Mouse (Mus musculus) midbrain, embryonic 14.5 days (tissue): ENCODE results near the gene Gabbr2. TPM values are rescaled to one million over a fixed set of nuclear protein-coding genes. Genes with fewer than 3 reads are reported as not detected.

Experiments
- ATAC-seq: fragments of 200-750 bp; cut with Nextera tagmentation; 2 replicates; pipeline ENCODE4 v1.8.0; 2017; ENCODE audit warnings: moderate number of reproducible peaks, moderate library complexity; ENCODE audit not compliant: low FRiP score, low TSS enrichment
- DNase-seq: peaks from one replicate; pipeline ENCODE4 v3.0.0-alpha.2; 2015
- H3K27ac ChIP-seq: fragments of 300-500 bp; sonication (generic); replicated peaks from 2 replicates; pipeline ENCODE4 v1.5.1; 2014; ENCODE audit warnings: mild to moderate bottlenecking, low read depth, low read length, moderate library complexity
- H3K27me3 ChIP-seq: fragments of 300-500 bp; sonication (generic); 2 replicates; pipeline ENCODE4 v1.6.1; 2014; ENCODE audit warnings: low read length, control low read depth, mixed read lengths; ENCODE audit not compliant: control insufficient read depth, insufficient read depth
- H3K36me3 ChIP-seq: fragments of 300-500 bp; sonication (generic); 2 replicates; pipeline ENCODE4 v1.6.1; 2014; ENCODE audit warnings: low read length, control low read depth; ENCODE audit not compliant: control insufficient read depth, insufficient read depth
- H3K4me1 ChIP-seq: fragments of 300-500 bp; sonication (generic); 2 replicates; pipeline ENCODE4 v1.6.1; 2014; ENCODE audit warnings: mild to moderate bottlenecking, antibody characterized with exemption, low read length, control low read depth; ENCODE audit not compliant: control insufficient read depth, insufficient read depth
- H3K4me2 ChIP-seq: fragments of 300-500 bp; sonication (generic); 2 replicates; pipeline ENCODE4 v1.6.1; 2014; ENCODE audit warnings: mild to moderate bottlenecking, low read length, moderate library complexity
- H3K4me3 ChIP-seq: fragments of 300-500 bp; sonication (generic); replicated peaks from 2 replicates; pipeline ENCODE4 v1.5.1; 2014; ENCODE audit warnings: low read depth, low read length
- H3K9ac ChIP-seq: fragments of 300-500 bp; sonication (generic); replicated peaks from 2 replicates; pipeline ENCODE4 v1.6.1; 2014; ENCODE audit warnings: mild to moderate bottlenecking, low read length, moderate library complexity
- H3K9me3 ChIP-seq: fragments of 300-500 bp; sonication (generic); 2 replicates; pipeline ENCODE4 v1.6.1; 2016; ENCODE audit warnings: low read length, control low read depth, mixed read lengths; ENCODE audit not compliant: control insufficient read depth
- WGBS: fragments of 180-500 bp; shearing (Covaris S2); extraction: QIAGEN DNeasy Blood & Tissue Kit; methylation state at CpG from one replicate; pipeline ENCODE4 v1.1.7; 2014; 5-methylcytosine and 5-hydroxymethylcytosine counted together
- polyA plus RNA-seq: library from polyadenylated mRNA; unstranded; fragments of >200 nt; fragmentation: Nextera tagmentation; extraction: Ambion mirVana; gene quantifications from 2 replicates; pipeline ENCODE4 v1.2.1, GENCODE M21; 2014

Gabbr2 gene
- polyA plus RNA-seq, 1 experiment from 2014 or later, result 8.6 TPM

DNA sequence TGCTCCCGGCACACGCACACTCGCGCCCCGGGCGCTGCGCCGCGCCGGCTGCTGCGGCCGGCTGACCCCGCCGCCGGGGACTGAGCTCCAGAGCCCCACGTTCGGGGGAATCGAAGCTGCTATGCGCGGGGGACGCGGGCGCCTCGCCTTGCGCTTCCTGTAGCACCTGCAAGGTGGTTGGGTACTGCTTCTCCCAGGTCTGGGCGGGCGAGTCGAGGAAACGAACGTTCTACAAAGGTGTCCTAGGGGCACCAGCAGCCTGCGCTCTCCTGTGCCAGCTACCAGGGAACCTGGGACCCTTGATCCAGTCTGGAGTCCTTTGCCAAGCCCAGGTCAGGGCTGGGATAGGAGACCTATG, 265 bp upstream of the Gabbr2 start:
- peaks cover 30% of the 10 kb centered on the region for H3K27me3 ChIP-seq
- under 1% methylated on average over 31 of the region's 31 CpGs for WGBS
- H3K9me3 ChIP-seq, result no peaks in the 10 kb centered on the region
- H3K4me3 ChIP-seq, result peak overlapping the region; percentile 64
- H3K4me1 ChIP-seq, result peaks cover 11% of the 10 kb centered on the region; the same call in 1 of the 2 replicates
- H3K9ac ChIP-seq, result peak overlapping the region; percentile 84
- DNase-seq, result no peak
- H3K36me3 ChIP-seq, result no peaks in the 10 kb centered on the region
- peak overlapping the region; percentile 86 for H3K4me2 ChIP-seq
- no peak for ATAC-seq
- H3K27ac ChIP-seq, result peak overlapping the region; percentile 90

DNA sequence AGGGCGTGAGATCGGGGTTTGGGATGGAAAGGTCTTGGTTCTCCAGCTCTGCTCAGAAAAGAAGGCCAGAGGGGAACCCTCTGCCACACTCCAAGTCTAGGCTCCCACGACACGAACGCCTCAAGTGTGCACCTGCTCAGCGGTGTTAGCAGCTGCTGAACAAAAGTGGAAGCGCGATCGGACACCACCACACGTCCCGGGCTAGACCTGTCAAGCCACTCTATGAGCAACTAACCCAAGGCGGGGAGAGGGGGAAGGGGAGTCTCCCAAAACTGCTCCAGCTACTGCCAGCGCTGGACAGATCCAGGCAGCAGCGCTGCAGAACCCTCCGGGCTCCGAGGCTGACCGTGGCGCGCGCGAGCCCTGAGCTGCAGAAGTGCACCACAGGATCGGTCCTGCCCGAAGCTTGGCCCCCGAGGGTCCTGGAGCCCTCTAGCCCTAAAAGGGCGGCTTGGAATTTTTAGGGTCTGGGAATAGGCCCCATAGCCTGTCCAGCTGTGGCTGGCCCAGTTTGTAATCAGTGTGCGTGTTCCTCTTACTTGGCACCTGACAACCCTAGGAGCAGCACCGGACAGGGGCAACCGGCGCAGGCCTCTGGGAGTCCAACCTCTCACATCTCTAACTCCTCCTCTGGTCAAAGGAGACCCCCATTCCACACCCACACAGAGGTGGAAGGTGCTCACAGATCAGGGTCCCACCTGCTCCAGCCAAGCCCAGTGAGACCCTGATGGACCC, 1.2 kb downstream of the Gabbr2 start:
- Histone ChIP-seq H3K27ac (peak overlapping the region; percentile 90), H3K4me3 (peak overlapping the region; percentile 64), H3K27me3 (peaks cover 30% of the 10 kb centered on the region), H3K36me3 (no peaks in the 10 kb centered on the region), H3K9ac (peak overlapping the region; percentile 84), H3K9me3 (no peaks in the 10 kb centered on the region), H3K4me1 (peaks cover 11% of the 10 kb centered on the region; the same call in 1 of the 2 replicates), H3K4me2 (peak overlapping the region; percentile 86)
- 4% methylated on average over 29 of the region's 29 CpGs for WGBS
- DNase-seq (peak; percentile 57), ATAC-seq (0 out of 2 replicates have a peak, but pooled peaks have one; percentile 22)

DNA sequence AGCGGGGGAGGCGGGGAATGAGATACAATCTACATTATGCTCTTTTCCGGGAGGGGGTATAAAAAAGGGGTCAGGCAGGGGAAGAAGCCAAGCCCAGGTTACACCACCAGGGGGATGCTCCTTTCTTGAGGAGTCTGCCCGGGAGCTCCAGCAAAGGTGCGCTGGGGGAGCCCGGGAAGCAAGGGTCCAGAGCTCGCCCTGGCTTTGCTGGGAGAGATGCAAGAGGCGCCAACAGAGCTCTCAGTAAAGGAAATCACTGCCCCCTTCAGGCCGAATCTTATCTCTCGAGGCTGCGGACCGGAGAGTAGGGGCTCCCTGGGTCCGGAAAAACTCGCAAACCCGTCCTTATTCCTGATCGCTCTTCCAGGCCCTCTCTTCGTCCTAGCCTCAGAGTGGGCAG, 1.8 kb downstream of the Gabbr2 start:
- H3K27ac ChIP-seq, result peak overlapping the region; percentile 55
- peaks cover 11% of the 10 kb centered on the region; the same call in 1 of the 2 replicates for H3K4me1 ChIP-seq
- DNase-seq, result peak; percentile 93
- H3K9ac ChIP-seq, result peak overlapping the region; percentile 84
- H3K9me3 ChIP-seq, result no peaks in the 10 kb centered on the region
- H3K36me3 ChIP-seq, result no peaks in the 10 kb centered on the region
- H3K4me2 ChIP-seq, result peak overlapping the region; percentile 86
- H3K4me3 ChIP-seq, result peak overlapping the region; percentile 64
- WGBS, result 4% methylated on average over 17 of the region's 17 CpGs
- H3K27me3 ChIP-seq, result peaks cover 30% of the 10 kb centered on the region
- ATAC-seq, result peak; percentile 47; the same call in 1 of the 2 replicates

DNA sequence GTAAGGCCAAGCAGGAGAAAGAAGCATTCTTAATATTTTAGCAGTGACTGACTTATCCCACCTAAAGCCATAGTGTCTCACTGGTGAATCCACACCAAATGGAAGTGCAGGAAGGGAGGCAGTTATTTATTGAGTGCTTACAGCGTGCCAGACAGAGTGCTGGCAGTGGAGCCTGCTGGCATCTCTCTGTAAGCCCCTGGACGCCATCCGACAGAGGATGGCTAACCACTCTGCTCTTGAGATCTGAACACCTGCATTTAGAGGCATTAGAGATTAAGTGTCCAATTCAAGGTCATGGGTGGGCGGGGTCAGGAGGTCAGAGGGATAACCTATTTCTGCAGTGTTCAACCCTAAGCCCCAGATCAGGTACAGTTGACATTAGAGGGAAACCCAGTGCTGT, 2.8 kb downstream of the Gabbr2 start:
- H3K4me2 ChIP-seq, result peak overlapping the region; percentile 86
- peaks cover 11% of the 10 kb centered on the region; the same call in 1 of the 2 replicates for H3K4me1 ChIP-seq
- no peaks in the 10 kb centered on the region for H3K9me3 ChIP-seq
- DNase-seq (no peak), ATAC-seq (no peak)
- H3K27ac ChIP-seq, result no peak overlapping the region
- H3K27me3 ChIP-seq, result peaks cover 28% of the 10 kb centered on the region
- no peaks in the 10 kb centered on the region for H3K36me3 ChIP-seq
- 71% methylated on average over 4 of the region's 4 CpGs for WGBS
- no peak overlapping the region; the same call in 1 of the 2 replicates for H3K4me3 ChIP-seq
- H3K9ac ChIP-seq, result no peak overlapping the region

DNA sequence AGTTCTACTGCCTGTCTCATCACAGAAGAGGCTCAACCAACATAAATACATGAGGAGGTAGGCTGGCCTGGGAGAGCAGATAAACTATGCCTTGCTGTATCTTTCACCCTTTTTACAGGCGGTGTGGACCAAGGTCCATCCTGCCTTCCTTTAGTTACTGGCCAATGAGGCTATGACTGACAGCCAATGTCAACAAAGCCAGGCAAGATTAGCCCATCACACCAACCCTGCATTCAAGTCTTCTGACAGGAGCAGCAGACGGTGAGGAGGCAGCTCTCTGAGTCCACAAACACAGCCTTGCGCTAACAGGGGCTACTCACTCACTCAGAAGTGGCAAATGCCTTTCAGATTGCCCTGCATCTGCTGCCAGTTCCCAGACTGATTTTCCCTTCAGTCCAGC, 3.4 kb downstream of the Gabbr2 start:
- Histone ChIP-seq H3K27ac (no peak overlapping the region), H3K9me3 (no peaks in the 10 kb centered on the region), H3K9ac (no peak overlapping the region), H3K36me3 (no peaks in the 10 kb centered on the region), H3K4me2 (no peak overlapping the region), H3K4me1 (peaks cover 11% of the 10 kb centered on the region; the same call in 1 of the 2 replicates), H3K27me3 (peaks cover 22% of the 10 kb centered on the region), H3K4me3 (no peak overlapping the region)
- WGBS, result 56% methylated on average over 3 of the region's 3 CpGs
- ATAC-seq (no peak), DNase-seq (no peak)

DNA sequence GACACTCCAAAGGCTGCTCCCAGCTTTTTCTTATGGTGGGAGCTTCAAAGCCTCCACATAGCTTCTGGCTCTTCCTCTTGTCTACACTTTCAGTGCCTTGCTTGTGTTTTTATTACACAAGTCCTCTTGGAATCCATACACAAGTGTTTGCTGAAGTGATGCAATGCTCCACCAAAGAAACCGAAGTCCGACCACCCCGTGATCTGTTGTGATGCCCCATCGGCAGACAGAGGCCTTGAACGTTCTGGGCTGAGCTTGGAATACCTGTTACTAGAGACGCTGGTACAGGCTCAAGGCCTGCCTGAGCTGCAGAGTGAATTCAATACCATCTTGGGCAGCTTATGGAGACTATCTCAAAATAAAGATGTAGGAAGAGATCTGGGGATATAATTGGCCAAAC, 3.9 kb downstream of the Gabbr2 start:
- ATAC-seq, result no peak
- Histone ChIP-seq H3K4me1 (peaks cover 11% of the 10 kb centered on the region; the same call in 1 of the 2 replicates), H3K9ac (no peak overlapping the region), H3K27ac (no peak overlapping the region), H3K9me3 (no peaks in the 10 kb centered on the region), H3K36me3 (no peaks in the 10 kb centered on the region), H3K4me3 (no peak overlapping the region), H3K27me3 (peaks cover 19% of the 10 kb centered on the region), H3K4me2 (no peak overlapping the region)
- no peak for DNase-seq
- 90% methylated on average over 6 of the region's 6 CpGs for WGBS

DNA sequence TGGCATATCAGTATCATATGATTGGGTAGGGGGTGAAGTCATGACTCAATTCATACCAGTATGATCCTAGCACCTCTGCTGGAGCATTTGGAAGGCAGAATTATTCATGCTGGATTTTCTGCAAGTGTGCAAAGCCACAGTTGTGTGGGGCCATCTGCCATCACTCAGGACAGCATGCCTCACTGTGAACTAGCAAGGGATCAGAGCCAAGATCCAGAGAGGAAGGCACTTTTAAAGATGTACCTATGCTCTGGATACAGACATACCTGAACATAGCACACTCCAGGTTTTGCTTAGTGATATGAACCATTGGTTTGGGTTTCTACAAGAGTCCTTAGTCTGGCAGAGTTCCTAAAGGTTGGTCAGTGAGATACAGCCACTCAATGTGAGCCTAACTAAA, 5.6 kb downstream of the Gabbr2 start:
- H3K9me3 ChIP-seq, result no peaks in the 10 kb centered on the region
- no peaks in the 10 kb centered on the region for H3K36me3 ChIP-seq
- no peak overlapping the region for H3K4me3 ChIP-seq
- no peak overlapping the region for H3K27ac ChIP-seq
- H3K9ac ChIP-seq, result no peak overlapping the region
- no peak for DNase-seq
- H3K4me2 ChIP-seq, result no peak overlapping the region
- H3K4me1 ChIP-seq, result peaks cover 7% of the 10 kb centered on the region; the same call in 1 of the 2 replicates
- H3K27me3 ChIP-seq, result peaks cover 10% of the 10 kb centered on the region; the same call in 1 of the 2 replicates
- no peak for ATAC-seq

DNA sequence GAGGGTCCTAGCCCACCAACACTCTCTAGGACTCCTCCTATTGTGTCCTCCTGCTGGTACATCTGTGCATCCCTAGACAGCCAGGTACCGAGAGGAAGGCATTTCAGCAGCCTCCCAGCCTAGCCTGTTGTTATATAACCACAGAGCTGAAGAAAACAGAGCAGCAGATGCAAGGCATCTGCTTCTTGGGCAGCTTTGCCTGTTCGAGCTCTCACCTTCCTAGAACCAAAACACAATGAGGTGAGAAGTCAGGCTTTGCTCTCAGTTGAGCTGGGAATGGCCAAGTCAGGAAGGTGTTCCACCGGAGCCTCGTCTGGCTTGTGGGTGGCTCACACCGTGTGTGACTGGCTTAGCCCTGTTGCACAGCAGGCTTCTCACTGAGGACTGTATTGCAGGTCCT, 8.8 kb downstream of the Gabbr2 start:
- WGBS, result 81% methylated on average over 5 of the region's 5 CpGs
- no peak for ATAC-seq
- Histone ChIP-seq H3K9me3 (no peaks in the 10 kb centered on the region), H3K4me3 (no peak overlapping the region), H3K27ac (no peak overlapping the region), H3K4me2 (no peak overlapping the region), H3K9ac (no peak overlapping the region), H3K36me3 (no peaks in the 10 kb centered on the region), H3K27me3 (no peaks in the 10 kb centered on the region), H3K4me1 (no peaks in the 10 kb centered on the region)
- no peak for DNase-seq

DNA sequence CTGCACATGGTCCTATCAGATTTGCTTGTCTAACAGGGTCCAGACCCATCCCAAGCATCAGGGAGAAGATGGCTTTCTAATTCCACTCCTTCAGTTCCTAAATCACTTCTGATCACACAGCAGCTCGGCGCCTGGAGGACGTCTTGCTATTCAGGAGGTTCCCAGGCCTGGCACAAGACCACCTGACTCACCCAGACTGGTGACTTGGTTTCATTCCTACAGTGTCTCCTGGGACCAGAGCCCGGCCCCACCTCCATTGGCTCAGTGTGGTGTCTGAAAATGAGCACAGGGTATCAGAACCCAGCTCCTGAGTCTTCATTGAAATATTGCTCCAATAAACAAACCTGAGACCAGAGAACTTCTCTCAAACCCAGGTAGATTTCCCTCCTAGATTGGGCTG, 9.6 kb downstream of the Gabbr2 start:
- Histone ChIP-seq H3K36me3 (no peaks in the 10 kb centered on the region), H3K9me3 (no peaks in the 10 kb centered on the region), H3K27ac (no peak overlapping the region), H3K4me1 (no peaks in the 10 kb centered on the region), H3K4me3 (no peak overlapping the region), H3K9ac (no peak overlapping the region), H3K4me2 (no peak overlapping the region), H3K27me3 (no peaks in the 10 kb centered on the region)
- ATAC-seq (no peak), DNase-seq (no peak)
- 93% methylated on average over 4 of the region's 4 CpGs for WGBS
